Mouse (Mus musculus) myocyte (in vitro differentiated cells): ENCODE measurements at regions not wholly inside any gene's neighbourhood (a gene's known extent, or its start where the extent isn't known, plus 50 kb on each side); places are given as distances from the start of the nearest gene placed in this dataset.

Experiments
- H3K27me3 ChIP-seq: one replicate; pipeline ENCODE4 v1.6.1; 2011; ENCODE audit not compliant: control insufficient read depth, insufficient read depth, insufficient read length
- H3K36me3 ChIP-seq: one replicate; pipeline ENCODE4 v1.6.1; 2011; ENCODE audit not compliant: control insufficient read depth, insufficient read depth
- H3K4me2 ChIP-seq: one replicate; pipeline ENCODE4 v1.6.1; 2011; ENCODE audit warnings: low read depth, control low read depth
- H3K4me3 ChIP-seq: one replicate; pipeline ENCODE4 v1.5.1; 2011; ENCODE audit warnings: mild to moderate bottlenecking, control low read depth, moderate library complexity
- H3K79me2 ChIP-seq: one replicate; pipeline ENCODE4 v1.6.1; 2011; ENCODE audit not compliant: control insufficient read depth, insufficient read depth
- H3ac ChIP-seq: one replicate; pipeline ENCODE4 v1.6.1; 2011; ENCODE audit not compliant: control insufficient read depth, insufficient read length
- CEBPB ChIP-seq: IDR thresholded peaks from 2 replicates; pipeline ENCODE4 v1.6.1; 2011; ENCODE audit warnings: mild to moderate bottlenecking, moderate library complexity; ENCODE audit not compliant: poor library complexity, insufficient read depth, severe bottlenecking
- E2F4 ChIP-seq: IDR thresholded peaks from one replicate; pipeline ENCODE4 v1.6.1; 2011; ENCODE audit warnings: mild to moderate bottlenecking, control low read depth, moderate library complexity; ENCODE audit not compliant: insufficient read depth
- MAX ChIP-seq: IDR thresholded peaks from one replicate; pipeline ENCODE4 v1.6.1; 2011; ENCODE audit warnings: low read depth, mild to moderate bottlenecking, control low read depth
- MYOD1 ChIP-seq, 3 experiments: IDR thresholded peaks; one replicate each; pipeline ENCODE4 v1.6.1; 2011; ENCODE audit warnings: control low read depth in 2 of 3, low read depth in 2 of 3, mild to moderate bottlenecking in 2 of 3, moderate library complexity in 1 of 3; ENCODE audit not compliant: insufficient read length in 2 of 3, control insufficient read depth in 1 of 3
- MYOG ChIP-seq, 3 experiments: IDR thresholded peaks; one replicate each; pipeline ENCODE4 v1.6.1; 2011; ENCODE audit warnings: control low read depth in 2 of 3, low read depth in 2 of 3, mild to moderate bottlenecking in 2 of 3; ENCODE audit not compliant: insufficient read length in 2 of 3, control insufficient read depth in 1 of 3, insufficient read depth in 1 of 3
- POLR2A ChIP-seq: IDR thresholded peaks from one replicate; pipeline ENCODE4 v1.6.1; 2011; ENCODE audit warnings: low read depth, mild to moderate bottlenecking, control low read depth, moderate library complexity; ENCODE audit not compliant: insufficient read length
- POLR2AphosphoS2 ChIP-seq: IDR thresholded peaks from one replicate; pipeline ENCODE4 v1.6.1; 2011; ENCODE audit warnings: low read depth, control low read depth; ENCODE audit not compliant: insufficient read length
- REST ChIP-seq: IDR thresholded peaks from one replicate; pipeline ENCODE4 v1.6.1; 2011; ENCODE audit warnings: mild to moderate bottlenecking, control low read depth, moderate library complexity; ENCODE audit not compliant: insufficient read depth, insufficient read length
- SRF ChIP-seq: IDR thresholded peaks from one replicate; pipeline ENCODE4 v1.6.1; 2011; ENCODE audit warnings: low read depth; ENCODE audit not compliant: control insufficient read depth, insufficient read length
- TCF12 ChIP-seq: IDR thresholded peaks from one replicate; pipeline ENCODE4 v1.6.1; 2011; ENCODE audit warnings: mild to moderate bottlenecking, control low read depth; ENCODE audit not compliant: poor library complexity, insufficient read depth, severe bottlenecking
- TCF3 ChIP-seq: IDR thresholded peaks from one replicate; pipeline ENCODE4 v1.6.1; 2011; ENCODE audit warnings: low read depth, control low read depth; ENCODE audit not compliant: insufficient read length
- USF1 ChIP-seq: IDR thresholded peaks from one replicate; pipeline ENCODE4 v1.6.1; 2011; ENCODE audit warnings: low read depth, mild to moderate bottlenecking, control low read depth, moderate library complexity

GRCm38 (mm10) chr15:24778234-24778633 is 635.3 kb downstream of the Basp1 start:
- TF ChIP-seq CEBPB: no peak
- no peak for TF ChIP-seq MYOG (IDR thresholded peaks at IDR 0.05; ENCODE audit: control insufficient read depth in 1 of 3, insufficient read depth in 1 of 3, insufficient read length in 2 of 3, low read depth in 2 of 3)
- no peak for TF ChIP-seq MAX
- no peak for TF ChIP-seq POLR2AphosphoS2
- no peak for TF ChIP-seq MYOD1 (IDR thresholded peaks at IDR 0.05; ENCODE audit: control insufficient read depth in 1 of 3, insufficient read length in 2 of 3, low read depth in 2 of 3)
- TF ChIP-seq TCF3: no peak
- TF ChIP-seq POLR2A: no peak
- no peak for TF ChIP-seq SRF
- TF ChIP-seq USF1: no peak
- no peak for TF ChIP-seq REST
- no peak for TF ChIP-seq E2F4
- Histone ChIP-seq H3K27me3 (no peaks in the 10 kb centered on the region), H3ac (no peak overlapping the region), H3K36me3 (no peaks in the 10 kb centered on the region), H3K79me2 (no peaks in the 10 kb centered on the region), H3K4me3 (no peak overlapping the region), H3K4me2 (no peak overlapping the region)

GRCm38 (mm10) chr15:24751480-24752157 is 661.9 kb downstream of the Basp1 start:
- Histone ChIP-seq H3K79me2 (no peaks in the 10 kb centered on the region), H3K27me3 (no peaks in the 10 kb centered on the region), H3ac (no peak overlapping the region), H3K36me3 (no peaks in the 10 kb centered on the region), H3K4me3 (no peak overlapping the region), H3K4me2 (no peak overlapping the region)
- TF ChIP-seq E2F4 (no peak), TCF12 (no peak), MYOG (IDR thresholded peaks at IDR 0.05; ENCODE audit: control insufficient read depth in 1 of 3, insufficient read depth in 1 of 3, insufficient read length in 2 of 3, low read depth in 2 of 3) (no peak), POLR2AphosphoS2 (no peak), REST (no peak), CEBPB (no peak), TCF3 (no peak), MYOD1 (IDR thresholded peaks at IDR 0.05; ENCODE audit: control insufficient read depth in 1 of 3, insufficient read length in 2 of 3, low read depth in 2 of 3) (no peak), MAX (no peak), SRF (no peak), USF1 (no peak), POLR2A (no peak)

- Histone ChIP-seq H3K79me2 (no peaks in the 10 kb centered on the region), H3K4me2 (no peak overlapping the region), H3ac (no peak overlapping the region), H3K27me3 (no peaks in the 10 kb centered on the region), H3K36me3 (no peaks in the 10 kb centered on the region), H3K4me3 (no peak overlapping the region)
- no peak for TF ChIP-seq USF1
- no peak for TF ChIP-seq POLR2A
- TF ChIP-seq REST: no peak
- TF ChIP-seq POLR2AphosphoS2: no peak
- no peak for TF ChIP-seq TCF12
- no peak for TF ChIP-seq CEBPB
- TF ChIP-seq MAX: no peak
These were observed 670.3 kb downstream of the Basp1 start for GRCm38 (mm10) chr15:24743240-24743639.

GRCm38 (mm10) chr15:24725170-24725569 is 688.4 kb downstream of the Basp1 start:
- H3K36me3 ChIP-seq: no peaks in the 10 kb centered on the region
- no peak for TF ChIP-seq POLR2AphosphoS2
- no peak for TF ChIP-seq MYOD1 (IDR thresholded peaks at IDR 0.05; ENCODE audit: control insufficient read depth in 1 of 3, insufficient read length in 2 of 3, low read depth in 2 of 3)
- no peak for TF ChIP-seq MAX
- TF ChIP-seq TCF3: no peak
- H3K4me2 ChIP-seq: no peak overlapping the region
- H3K4me3 ChIP-seq: no peak overlapping the region
- no peaks in the 10 kb centered on the region for H3K27me3 ChIP-seq
- H3ac ChIP-seq: no peak overlapping the region
- no peaks in the 10 kb centered on the region for H3K79me2 ChIP-seq

GRCm38 (mm10) chr15:24724664-24725063 is 688.9 kb downstream of the Basp1 start:
- H3K27me3 ChIP-seq: no peaks in the 10 kb centered on the region
- TF ChIP-seq TCF3 (no peak), REST (no peak), MYOG (IDR thresholded peaks at IDR 0.05; ENCODE audit: control insufficient read depth in 1 of 3, insufficient read depth in 1 of 3, insufficient read length in 2 of 3, low read depth in 2 of 3) (no peak), SRF (no peak), USF1 (no peak), POLR2AphosphoS2 (no peak), CEBPB (no peak), E2F4 (no peak), MAX (no peak), MYOD1 (IDR thresholded peaks at IDR 0.05; ENCODE audit: control insufficient read depth in 1 of 3, insufficient read length in 2 of 3, low read depth in 2 of 3) (no peak), POLR2A (no peak), TCF12 (no peak)
- H3K4me3 ChIP-seq: no peak overlapping the region
- no peak overlapping the region for H3ac ChIP-seq
- H3K4me2 ChIP-seq: no peak overlapping the region
- H3K36me3 ChIP-seq: no peaks in the 10 kb centered on the region
- H3K79me2 ChIP-seq: no peaks in the 10 kb centered on the region
